In the genomic region with DNA sequence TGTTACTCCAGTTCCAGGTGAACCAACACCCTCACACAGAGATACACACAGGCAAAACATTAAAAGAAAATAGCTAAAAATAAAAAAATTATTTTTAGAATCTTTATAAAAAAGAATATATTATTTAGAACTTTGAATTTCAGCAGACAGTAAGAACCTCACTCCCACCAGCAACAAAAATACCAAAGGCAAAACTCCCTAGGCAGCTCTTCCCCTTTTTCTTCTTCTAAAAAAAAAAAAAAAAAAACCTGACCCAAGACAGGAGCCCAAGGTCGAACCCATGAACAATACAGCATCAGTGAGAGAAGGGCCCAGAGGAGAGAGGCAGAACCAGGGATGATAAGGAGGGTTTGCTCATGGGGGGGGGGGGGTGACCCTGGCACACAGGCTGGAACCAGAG, we compare ENCODE assay signal across 24 mouse cellular contexts. TPM values are rescaled to one million over a fixed set of nuclear protein-coding genes. Genes with fewer than 3 reads are reported as not detected.
DNase-seq lines count a peak whose midpoint lies in the region; ATAC-seq and TF ChIP-seq lines count a peak whose summit lies in the region.
"Had no signal": no experiment of that assay in that cellular context is flagged by ENCODE, and none has a peak within 500 bp of the region (broad histone marks: within the 10 kb centered on the region; RNA-seq: fewer than 3 reads in every experiment).

No protein-coding gene starts in this region.

- no peak for TF ChIP-seq CTCF in kidney, postnatal 0 days (IDR thresholded peaks at IDR 0.05; ENCODE audit: low read depth)
- TF ChIP-seq CTCF in kidney, adult 2 months (conservative IDR thresholded peaks at IDR 0.05; ENCODE audit: insufficient read depth, insufficient read length, low read depth, low read length) = no peak
- TF ChIP-seq CTCF in spleen, adult 2 months (IDR thresholded peaks at IDR 0.05; ENCODE audit: extremely low read depth, insufficient read depth, insufficient read length, insufficient replicate concordance) = no peak
- no peak for TF ChIP-seq CTCF in CH12.LX (conservative IDR thresholded peaks at IDR 0.05 in 1 of 2, IDR thresholded peaks at IDR 0.05 in 1 of 2; ENCODE audit: low read depth in 2 of 2, low read length in 2 of 2)
- no peak for TF ChIP-seq CTCF in intestine, postnatal 0 days (IDR thresholded peaks at IDR 0.05; ENCODE audit: low read depth)

- no peak for DNase-seq in kidney, postnatal 0 days (ENCODE audit: low spot score)
- no peak for DNase-seq in kidney, adult 2 months
- no peak for DNase-seq in spleen, adult 2 months (ENCODE audit: low read depth in 1 of 2, low spot score in 2 of 2)
- DNase-seq in spleen, postnatal 36 days (ENCODE audit: low spot score in 2 of 2) = no peak
- DNase-seq in A20 (ENCODE audit: low read depth, low spot score) = peak; percentile 50
- DNase-seq in CH12.LX (ENCODE audit: extremely low read depth) = no peak
- DNase-seq in MN1 (ENCODE audit: low spot score) = no peak
- DNase-seq: adrenal gland, adult 2 months; adrenal gland, adult 8-10 months; adrenal gland, postnatal 10 days; adrenal gland, postnatal 14 days; adrenal gland, postnatal 25 days; adrenal gland, postnatal 36 days; B cell, adult 2 months; cerebellum, adult 11 months; cerebellum, adult 11-12 months; cerebellum, adult 18-20 months; cerebellum, adult 2 months; cerebellum, adult 8-10 months had no signal

- TF ChIP-seq RAD21 in CH12.LX (IDR thresholded peaks at IDR 0.05; ENCODE audit: low read depth, low read length) = no peak

- H3K79me2 ChIP-seq in CH12.LX (replicated peaks; ENCODE audit: control insufficient read depth, extremely low read depth, insufficient read depth, poor library complexity, severe bottlenecking) = no peaks in the 10 kb centered on the region

- H3K4me2 ChIP-seq in kidney, postnatal 0 days (ENCODE audit: low read length) = no peak overlapping the region
- H3K4me2 ChIP-seq in CH12.LX (ENCODE audit: insufficient read depth, low read depth, poor library complexity, severe bottlenecking) = no peak overlapping the region
- no peak overlapping the region for H3K4me2 ChIP-seq in intestine, postnatal 0 days (replicated peaks; ENCODE audit: low read depth)

- H3K4me1 ChIP-seq in kidney, postnatal 0 days (replicated peaks; ENCODE audit: insufficient read depth, low read length) = no peaks in the 10 kb centered on the region
- no peaks in the 10 kb centered on the region for H3K4me1 ChIP-seq in kidney, adult 2 months (ENCODE audit: control insufficient read depth, insufficient read depth, low read length)
- H3K4me1 ChIP-seq in spleen, adult 2 months (ENCODE audit: control insufficient read depth, insufficient read depth, insufficient read length) = peaks cover 37% of the 10 kb centered on the region; the same call in 1 of the 2 replicates
- peaks cover 22 to 83% of the 10 kb centered on the region in 2 experiments for H3K4me1 ChIP-seq in CH12.LX (ENCODE audit: control insufficient read depth in 1 of 2, insufficient read depth in 2 of 2)
- no peaks in the 10 kb centered on the region; the same call in 1 of the 2 replicates for H3K4me1 ChIP-seq in intestine, postnatal 0 days (replicated peaks; ENCODE audit: control insufficient read depth, insufficient read depth, low read length)

- no peaks in the 10 kb centered on the region for H3K9me3 ChIP-seq in kidney, postnatal 0 days (replicated peaks; ENCODE audit: low read length)
- H3K9me3 ChIP-seq in CH12.LX (replicated peaks; ENCODE audit: low read length) = no peaks in the 10 kb centered on the region
- H3K9me3 ChIP-seq in intestine, postnatal 0 days (ENCODE audit: control insufficient read depth) = no peaks in the 10 kb centered on the region
- H3K9me3 ChIP-seq: G1E had no signal

- no peak overlapping the region for H3K4me3 ChIP-seq in kidney, postnatal 0 days (replicated peaks; ENCODE audit: low read depth, low read length)
- H3K4me3 ChIP-seq in kidney, adult 2 months (ENCODE audit: insufficient read depth, low read depth, low read length) = no peak overlapping the region
- H3K4me3 ChIP-seq in spleen, adult 2 months (ENCODE audit: extremely low read depth, insufficient read depth, insufficient read length) = no peak overlapping the region
- H3K4me3 ChIP-seq in CH12.LX (replicated peaks in 1 of 3; ENCODE audit: low read depth in 2 of 3, low read length in 2 of 3, poor library complexity in 1 of 3) = no peak overlapping the region
- H3K4me3 ChIP-seq in intestine, postnatal 0 days (ENCODE audit: low read depth, low read length) = no peak overlapping the region

- no peak overlapping the region for H3K27ac ChIP-seq in kidney, postnatal 0 days
- H3K27ac ChIP-seq in kidney, adult 2 months (ENCODE audit: insufficient read depth, low read depth, low read length) = no peak overlapping the region
- H3K27ac ChIP-seq in spleen, adult 2 months (ENCODE audit: insufficient read depth, low read length) = 0 out of 2 replicates have a peak overlapping the region, but pooled peaks have one; percentile 27
- no peak overlapping the region for H3K27ac ChIP-seq in CH12.LX (ENCODE audit: insufficient read depth, low read depth)
- H3K27ac ChIP-seq in intestine, postnatal 0 days (ENCODE audit: low read depth, low read length) = no peak overlapping the region

- H3K27me3 ChIP-seq in kidney, postnatal 0 days (ENCODE audit: insufficient read depth, low read length) = no peaks in the 10 kb centered on the region
- H3K27me3 ChIP-seq in kidney, adult 2 months (replicated peaks; ENCODE audit: control insufficient read depth, insufficient read depth, low read length) = no peaks in the 10 kb centered on the region
- H3K27me3 ChIP-seq in spleen, adult 2 months (ENCODE audit: control insufficient read depth, insufficient read depth, low read length) = no peaks in the 10 kb centered on the region
- no peaks in the 10 kb centered on the region for H3K27me3 ChIP-seq in CH12.LX (replicated peaks)
- no peaks in the 10 kb centered on the region for H3K27me3 ChIP-seq in intestine, postnatal 0 days (replicated peaks; ENCODE audit: control insufficient read depth, insufficient read depth, low read length)
- H3K27me3 ChIP-seq: Patski had no signal

- dilution Hi-C loops in CH12.LX (cut with MboI; ENCODE audit: extremely low pct_ligation_motif_present, extremely low pct_unique_long_range_greater_than_20kb, low sequenced_read_pairs) = no loop called here

- TF ChIP-seq EP300 in CH12.LX (IDR thresholded peaks at IDR 0.05; ENCODE audit: low read length) = no peak

- 68% methylated on average over 1 of the region's 1 CpGs for WGBS in kidney, postnatal 0 days
- WGBS in kidney, adult 2 months = 54% methylated on average over 1 of the region's 1 CpGs
- 15% methylated on average over 1 of the region's 1 CpGs for WGBS in spleen, adult 2 months
- whole genome bisulfite sequencing in intestine, postnatal 0 days = 64% methylated on average over 1 of the region's 1 CpGs

- H3K9ac ChIP-seq in kidney, postnatal 0 days (ENCODE audit: low read depth, low read length) = 0 out of 2 replicates have a peak overlapping the region, but pooled peaks have one; percentile 2
- H3K9ac ChIP-seq in CH12.LX (ENCODE audit: insufficient read depth, low read depth) = no peak overlapping the region
- no peak overlapping the region for H3K9ac ChIP-seq in intestine, postnatal 0 days (ENCODE audit: low read depth, low read length)

- ATAC-seq in kidney, postnatal 0 days (replicated peaks; ENCODE audit: low FRiP score, low read depth) = no peak
- no peak for ATAC-seq in intestine, postnatal 0 days
- ATAC-seq: activated CD4-positive, CD25-positive, alpha-beta regulatory T cell, adult 4 months; CD4-positive, CD25-positive, alpha-beta regulatory T cell, adult 4 months; Patski had no signal

- no peak for TF ChIP-seq POLR2A in kidney, adult 2 months (IDR thresholded peaks at IDR 0.05; ENCODE audit: low read depth, low read length)
- TF ChIP-seq POLR2A in spleen, adult 2 months (IDR thresholded peaks at IDR 0.05; ENCODE audit: low read depth, low read length) = no peak
- TF ChIP-seq POLR2A in CH12.LX (IDR thresholded peaks at IDR 0.05; ENCODE audit: low read depth, low read length) = no peak

- in situ Hi-C loops in CH12.LX (cut with MboI; ENCODE audit: low pct_ligation_motif_present, low pct_unique_long_range_greater_than_20kb, low sequenced_read_pairs) = loop anchor here (5.0 kb wide), 1 partner anchor 42 kb away; no protein-coding TSS in a partner anchor

- no peaks in the 10 kb centered on the region for H3K36me3 ChIP-seq in kidney, postnatal 0 days (ENCODE audit: insufficient read depth, low read length)
- H3K36me3 ChIP-seq in kidney, adult 2 months (ENCODE audit: control insufficient read depth, insufficient read depth, low read length) = no peaks in the 10 kb centered on the region
- no peaks in the 10 kb centered on the region for H3K36me3 ChIP-seq in spleen, adult 2 months (ENCODE audit: control insufficient read depth, insufficient read depth, low read length)
- no peaks in the 10 kb centered on the region for H3K36me3 ChIP-seq in CH12.LX (replicated peaks in 1 of 2; ENCODE audit: control insufficient read depth in 1 of 2, insufficient read depth in 1 of 2, low read length in 1 of 2)
- peaks cover 12% of the 10 kb centered on the region for H3K36me3 ChIP-seq in intestine, postnatal 0 days (ENCODE audit: control insufficient read depth, insufficient read depth)
- H3K36me3 ChIP-seq: G1E had no signal

TF ChIP-seq in CH12.LX, 34 proteins besides CTCF, POLR2A, EP300 and RAD21:
- TF ChIP-seq CHD1 (IDR thresholded peaks at IDR 0.05; ENCODE audit: low read depth, low read length) (no peak), ZNF384 (IDR thresholded peaks at IDR 0.05; ENCODE audit: low read depth, low read length) (peak; percentile 87)

RNA-seq across cellular contexts. Expression of a gene that starts 8.1 kb away (rescaled TPM):
- 19.0 and 21.6 TPM in 2 replicates for polyA plus RNA-seq in kidney, postnatal 0 days (2015; fragmentation: Nextera tagmentation; extraction: Ambion mirVana)
- 8.0 and 17.0 TPM in 2 replicates for polyA plus RNA-seq in kidney, adult 2 months (2012; rRNA removed)
- polyA plus RNA-seq in spleen, adult 2 months (2012; rRNA removed) = 45.9 and 112 TPM in 2 replicates
- total RNA-seq in CH12.LX (2012; rRNA removed) = 20.6 and 23.3 TPM in 2 replicates
- total RNA-seq in CH12.LX (2014; rRNA removed) = 37.5 and 39.1 TPM in 2 replicates
- polyA plus RNA-seq in CH12.LX (2012; ENCODE audit: insufficient read length, low read depth) = 47.4 and 61.6 TPM in 2 replicates
- polyA plus RNA-seq in intestine, postnatal 0 days (2015; fragmentation: Nextera tagmentation; extraction: Ambion mirVana) = 12.0 and 17.4 TPM in 2 replicates

RNA-seq across cellular contexts. Expression of a gene that starts 33.5 kb away (rescaled TPM):
- polyA plus RNA-seq in kidney, postnatal 0 days (2015; fragmentation: Nextera tagmentation; extraction: Ambion mirVana) = 53.1 and 57.3 TPM in 2 replicates
- 286 and 363 TPM in 2 replicates for polyA plus RNA-seq in kidney, adult 2 months (2012; rRNA removed)
- 12.0 and 12.8 TPM in 2 replicates for polyA plus RNA-seq in spleen, adult 2 months (2012; rRNA removed)
- total RNA-seq in CH12.LX (2012; rRNA removed) = 1.2 and 1.7 TPM in 2 replicates
- 1.4 and 2.8 TPM in 2 replicates for total RNA-seq in CH12.LX (2014; rRNA removed)
- 1.4 and 1.6 TPM in 2 replicates for polyA plus RNA-seq in CH12.LX (2012; ENCODE audit: insufficient read length, low read depth)
- polyA plus RNA-seq in intestine, postnatal 0 days (2015; fragmentation: Nextera tagmentation; extraction: Ambion mirVana) = 1,614 and 1,691 TPM in 2 replicates
